ENCODE assay signal across 8 mouse cellular contexts in the genomic region with DNA sequence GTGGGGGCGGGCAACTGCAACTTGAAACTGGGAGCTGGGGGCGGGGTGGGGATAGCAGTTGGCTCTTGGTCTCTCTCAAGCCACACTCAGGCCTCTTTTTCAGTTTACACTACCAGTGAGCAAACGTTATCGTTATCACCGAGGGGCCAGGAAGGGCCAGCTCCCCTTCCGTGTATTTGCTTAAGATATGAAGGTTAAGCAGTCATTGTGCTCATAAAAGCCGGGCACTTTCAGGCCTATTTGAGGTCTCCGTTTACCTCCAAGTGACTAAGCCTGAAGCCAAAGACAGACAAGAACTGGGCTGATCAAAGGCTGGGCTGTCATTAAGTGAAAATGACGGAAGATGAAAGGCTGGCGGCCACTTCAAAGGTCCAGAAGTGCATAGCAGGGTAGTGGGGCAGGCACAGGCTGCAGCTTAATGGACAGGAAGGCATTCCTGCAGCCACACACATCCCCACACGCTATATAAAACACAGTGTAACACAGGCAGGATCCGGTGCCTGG.
A peak's percentile ranks its signal among the peaks of the same experiment; 100 is the strongest.
DNase-seq lines count a peak whose midpoint lies in the region; ATAC-seq lines count a peak whose summit lies in the region.

No protein-coding gene starts in this region.

- DNase-seq in kidney, adult 11 months, result peak; percentile 14
- no peak for DNase-seq in kidney, postnatal 25 days
- peak; percentile 44 for DNase-seq in induced T-regulatory cell, adult 2 months (ENCODE audit: low read depth)
- DNase-seq in lung, postnatal 14 days, result peak; percentile 70
- DNase-seq in left cerebral cortex, postnatal 25 days (ENCODE audit: low spot score in 2 of 2), result no peak
- DNase-seq in right cerebral cortex, postnatal 14 days, result no peak
- DNase-seq in left cerebral cortex, postnatal 4 days, result no peak

- H3K4me1 ChIP-seq in embryonic facial prominence, embryonic 13.5 days, result peaks cover 75% of the 10 kb centered on the region

- peak overlapping the region; percentile 17; the same call in 1 of the 2 replicates for H3K4me3 ChIP-seq in embryonic facial prominence, embryonic 13.5 days

- no peaks in the 10 kb centered on the region for H3K9me3 ChIP-seq in embryonic facial prominence, embryonic 13.5 days

- H3K4me2 ChIP-seq in embryonic facial prominence, embryonic 13.5 days, result peak overlapping the region; percentile 43

- ATAC-seq in embryonic facial prominence, embryonic 13.5 days (ENCODE audit: insufficient number of reproducible peaks, insufficient read depth, low FRiP score, low TSS enrichment, low read depth), result no peak

- peak overlapping the region; percentile 58; the same call in 1 of the 2 replicates for H3K9ac ChIP-seq in embryonic facial prominence, embryonic 13.5 days

- 4% methylated on average over 12 of the region's 12 CpGs for WGBS in embryonic facial prominence, embryonic 13.5 days

- peaks cover 19% of the 10 kb centered on the region; the same call in 1 of the 2 replicates for H3K36me3 ChIP-seq in embryonic facial prominence, embryonic 13.5 days

- no peaks in the 10 kb centered on the region for H3K27me3 ChIP-seq in embryonic facial prominence, embryonic 13.5 days

- H3K27ac ChIP-seq in embryonic facial prominence, embryonic 13.5 days, result peak overlapping the region; percentile 84

- intact Hi-C loops in left cerebral cortex, postnatal 25 days (cut with DNase I), result no loop called here
- intact Hi-C loops in left cerebral cortex, postnatal 4 days (cut with DNase I), result no loop called here

Comparison
In these comparisons a context has a peak if more than half of its experiments do, and no peak if none do; other contexts are left out.
1. DNase-seq: peak in kidney, adult 11 months (single experiment), induced T-regulatory cell, adult 2 months (single experiment) and lung, postnatal 14 days (single experiment); none in kidney, postnatal 25 days (0 of 2), left cerebral cortex, postnatal 25 days (0 of 2), right cerebral cortex, postnatal 14 days (single experiment) and left cerebral cortex, postnatal 4 days (single experiment).